Mouse (Mus musculus) Muller cell, postnatal 12 days (primary cell): ENCODE results near the gene Kcnk3.
A peak's percentile ranks its signal among the peaks of the same experiment; 100 is the strongest.

Experiments used
- DNase-seq: peaks from one replicate; pipeline ENCODE4 v3.0.0-alpha.2; 2015; ENCODE audit errors: inconsistent ontology term

Gene Kcnk3

GRCm38 (mm10) chr5:30613242-30613641, 25.3 kb downstream of the Kcnk3 start:
- no peak for DNase-seq

- DNase-seq = no peak
Observed at GRCm38 (mm10) chr5:30614221-30614620, 26.3 kb downstream of the Kcnk3 start.

GRCm38 (mm10) chr5:30615416-30615815, 27.4 kb downstream of the Kcnk3 start:
- no peak for DNase-seq

DNA sequence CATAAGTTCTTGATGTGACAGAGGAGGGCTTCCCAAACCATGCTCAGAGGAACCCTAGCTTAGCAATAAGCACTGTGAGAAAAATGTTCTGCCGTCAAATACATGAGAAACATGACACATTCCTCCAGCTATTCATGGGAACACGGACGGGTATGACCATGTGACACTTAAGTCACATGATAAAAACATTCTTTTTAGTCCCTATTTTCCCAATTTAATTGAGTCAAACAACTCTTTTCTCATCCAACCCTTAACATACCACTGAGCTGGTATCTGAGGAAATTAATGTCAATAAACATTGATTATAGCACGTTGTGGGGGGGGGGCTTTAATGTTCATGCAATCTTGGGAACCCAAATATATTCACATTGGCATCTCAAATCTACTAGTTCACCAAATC, 27.8 kb downstream of the Kcnk3 start:
- no peak for DNase-seq

- DNase-seq = no peak
Observed at GRCm38 (mm10) chr5:30616644-30617043, 28.7 kb downstream of the Kcnk3 start.

- DNase-seq = no peak
Observed at GRCm38 (mm10) chr5:30617357-30617756, 29.4 kb downstream of the Kcnk3 start.

GRCm38 (mm10) chr5:30617851-30618250, 29.9 kb downstream of the Kcnk3 start:
- DNase-seq = no peak

DNA sequence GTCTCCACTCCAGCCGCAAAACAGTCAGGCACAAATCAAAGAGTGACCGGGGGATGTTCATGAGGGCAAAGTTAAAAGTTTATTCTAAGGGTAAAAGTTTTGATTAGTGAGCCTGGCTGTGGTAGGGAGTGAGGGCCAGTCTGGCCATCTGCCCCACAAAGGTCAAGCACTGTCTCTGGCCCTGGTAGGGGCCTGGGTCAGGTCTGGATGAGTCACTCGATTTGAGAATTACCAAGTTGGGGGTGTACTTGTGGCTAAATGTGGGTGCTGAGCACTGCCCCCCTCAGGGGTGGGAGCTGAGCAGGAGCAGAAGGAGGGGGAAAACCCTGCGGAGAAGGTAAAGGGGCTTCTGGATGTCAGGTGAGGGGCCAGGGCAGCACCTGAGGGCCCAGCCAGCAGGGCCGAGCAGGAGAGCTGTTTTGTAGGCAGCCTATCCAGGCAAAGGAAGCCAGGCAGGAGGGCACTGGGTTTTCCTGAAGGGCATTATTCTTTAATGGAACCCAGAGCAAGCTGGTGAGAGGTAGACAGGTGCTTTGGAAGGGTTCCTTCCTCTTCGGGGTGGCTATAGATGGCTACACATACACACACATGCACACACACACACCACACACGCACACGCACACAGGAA, 30.5 kb downstream of the Kcnk3 start:
- no peak for DNase-seq

- DNase-seq = no peak
Observed at GRCm38 (mm10) chr5:30619211-30619610, 31.2 kb downstream of the Kcnk3 start.

DNA sequence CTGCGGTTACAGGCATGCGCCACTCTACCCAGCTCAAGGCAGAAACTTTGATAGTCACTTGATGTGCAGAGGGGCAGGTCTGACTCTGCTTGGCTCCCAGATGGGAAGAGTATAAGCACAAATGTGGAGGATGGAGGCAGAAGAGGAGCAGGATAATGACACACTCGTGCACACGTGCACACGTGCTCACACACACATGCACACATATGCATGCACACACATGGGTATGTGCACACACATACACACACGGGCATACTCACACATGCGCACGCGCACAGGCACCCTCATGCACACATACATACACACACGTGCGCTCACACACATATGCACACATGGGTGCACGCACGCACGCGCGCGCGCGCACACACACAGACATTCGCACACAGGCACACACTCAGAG, 32.6 kb downstream of the Kcnk3 start:
- DNase-seq = no peak

DNA sequence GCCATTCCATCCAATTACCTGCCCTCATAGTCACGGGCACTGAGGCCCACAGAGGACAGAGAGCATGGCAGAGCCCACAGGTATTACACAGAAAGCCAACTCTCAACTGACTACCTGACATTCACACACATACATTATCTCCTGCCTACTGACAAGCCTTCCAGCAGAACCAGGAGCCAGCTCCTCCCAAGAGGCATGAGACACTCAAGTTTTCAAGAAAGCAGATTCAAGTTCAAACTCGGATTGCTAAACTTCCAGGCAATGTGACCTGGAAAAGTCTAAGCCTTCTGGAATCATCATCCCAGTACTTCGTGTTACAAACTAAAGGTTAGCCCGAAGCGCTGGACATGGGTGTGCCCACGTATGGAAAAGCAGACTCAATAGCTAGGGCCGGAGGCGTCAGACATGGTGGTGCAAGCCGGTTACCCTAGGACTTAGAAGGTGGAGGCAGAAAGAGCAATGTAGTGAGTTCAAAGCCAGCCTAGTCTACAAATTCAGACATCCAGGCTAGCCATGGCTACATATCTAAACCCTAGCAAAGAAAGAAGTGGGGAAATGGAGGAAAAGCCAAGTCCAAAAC, 33.3 kb downstream of the Kcnk3 start:
- no peak for DNase-seq

- DNase-seq = no peak
Observed at GRCm38 (mm10) chr5:30621844-30622176, 33.8 kb downstream of the Kcnk3 start.

GRCm38 (mm10) chr5:30622177-30622840, 34.3 kb downstream of the Kcnk3 start:
- peak; percentile 60 for DNase-seq

DNA sequence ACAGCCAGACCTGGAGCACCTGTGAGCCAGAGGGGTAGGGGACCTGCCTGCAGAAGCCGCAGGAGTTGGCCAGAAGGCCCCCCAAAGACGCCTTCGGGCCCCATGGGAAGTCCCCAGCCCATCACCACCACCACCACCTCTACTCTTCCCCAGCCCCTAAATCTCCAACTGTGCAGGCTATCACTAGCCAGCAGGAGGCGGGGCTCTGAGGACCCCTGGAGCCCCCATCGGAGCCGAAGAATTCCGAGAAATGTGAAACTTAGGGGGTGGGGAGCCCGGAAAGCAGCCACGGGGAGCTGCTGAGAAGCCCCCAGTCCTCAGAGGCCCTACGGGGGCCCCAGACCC, 34.8 kb downstream of the Kcnk3 start:
- no peak for DNase-seq

DNA sequence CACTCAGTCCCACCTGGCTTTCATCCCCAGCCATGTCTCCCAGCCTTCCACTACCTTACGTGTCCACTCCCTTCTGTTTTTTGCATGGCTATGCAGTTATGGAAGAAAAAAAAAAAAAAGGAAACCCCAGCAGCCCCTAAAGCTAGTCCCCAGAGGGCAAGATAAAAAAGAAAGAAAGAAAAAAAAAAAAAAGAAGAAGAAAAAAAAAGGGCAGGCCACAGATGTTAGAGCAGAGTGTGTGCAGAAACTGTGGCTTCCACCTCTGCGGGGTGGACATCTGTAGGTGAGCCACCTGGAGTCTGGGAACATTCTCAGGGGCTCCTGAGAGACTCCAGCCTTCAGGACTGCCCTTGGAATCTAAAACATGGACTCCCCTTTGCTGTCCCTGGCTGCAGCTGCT, 35.4 kb downstream of the Kcnk3 start:
- DNase-seq = no peak

- DNase-seq = no peak
Observed at GRCm38 (mm10) chr5:30624311-30624710, 36.3 kb downstream of the Kcnk3 start.

DNA sequence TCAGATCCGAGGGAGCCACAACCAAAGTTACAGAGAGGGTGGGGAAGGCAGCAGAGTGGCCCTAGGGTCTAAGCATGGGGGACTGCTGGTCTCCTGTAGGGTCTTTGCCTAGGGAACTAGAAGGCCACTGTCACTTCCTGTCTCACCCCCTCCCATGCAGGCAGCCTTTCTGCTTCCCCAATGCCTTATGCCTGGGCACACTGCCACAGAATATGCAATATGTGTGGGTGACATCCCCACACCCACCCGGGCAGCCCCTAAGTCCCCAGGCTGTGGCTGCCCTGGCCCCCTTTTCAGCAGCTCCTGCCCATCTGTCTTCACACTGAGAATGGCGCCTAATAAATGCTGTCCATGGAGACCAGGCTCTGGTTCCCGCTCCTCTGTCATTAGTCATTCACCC, 36.9 kb downstream of the Kcnk3 start:
- DNase-seq = no peak

- no peak for DNase-seq
Observed at GRCm38 (mm10) chr5:30625379-30625778, 37.4 kb downstream of the Kcnk3 start.

DNA sequence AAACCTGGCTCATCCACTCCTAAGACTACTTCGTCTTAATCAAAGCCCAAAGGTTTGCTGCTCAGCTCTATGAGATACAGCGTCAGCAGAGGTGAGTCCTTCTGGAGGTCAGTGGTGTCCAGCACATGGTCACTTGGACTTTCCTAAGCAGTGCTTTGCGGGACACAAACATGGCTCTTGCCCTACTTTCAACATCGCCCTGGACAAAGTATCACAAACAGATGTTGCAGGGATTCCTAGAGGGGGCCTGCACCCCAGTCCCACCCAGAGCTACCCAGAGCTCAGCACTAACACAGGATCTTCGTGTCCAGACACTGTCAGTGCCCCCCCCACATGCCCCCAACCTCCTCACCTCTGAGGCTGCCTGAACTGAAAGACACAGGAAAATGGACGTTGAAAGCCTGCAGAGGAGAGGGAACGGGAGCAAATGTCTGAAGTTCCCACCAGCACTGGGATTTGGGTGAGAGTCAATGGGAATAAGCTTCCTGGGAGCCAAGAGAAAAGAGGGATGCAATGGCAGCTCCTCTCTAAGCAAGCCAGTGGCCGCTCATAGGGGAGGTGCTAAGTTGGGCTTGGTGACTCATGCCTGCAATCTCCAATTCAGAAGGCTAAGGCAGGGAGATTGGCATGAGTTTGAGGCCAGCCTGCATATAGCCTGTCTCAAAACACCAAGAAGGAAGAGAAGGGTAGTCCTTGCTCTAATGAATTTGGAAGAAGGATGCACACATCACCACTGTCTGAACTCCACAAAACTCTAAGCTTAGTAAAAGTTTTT, 38.5 kb downstream of the Kcnk3 start:
- no peak for DNase-seq

- DNase-seq = no peak
Observed at GRCm38 (mm10) chr5:30628511-30628910, 40.5 kb downstream of the Kcnk3 start.

DNA sequence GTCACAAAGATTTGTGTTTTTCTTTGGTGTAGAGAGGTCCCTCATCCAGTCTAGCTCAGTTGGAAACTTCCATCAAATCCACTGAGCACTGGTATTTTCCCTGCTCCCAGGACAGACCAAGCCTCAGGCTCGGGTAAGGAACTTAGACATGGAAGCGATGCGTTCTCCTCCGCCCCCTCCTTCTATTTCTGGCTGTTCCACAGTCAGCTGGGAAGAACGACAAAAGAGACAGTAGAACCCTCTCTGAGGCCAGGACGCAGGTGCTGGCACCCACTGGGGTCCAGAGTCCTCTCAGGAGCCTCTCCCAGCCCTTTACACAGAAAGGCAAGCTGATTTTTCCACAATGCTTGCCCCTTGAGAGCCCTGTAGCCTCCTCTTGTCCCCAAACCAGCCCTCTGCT, 42.4 kb downstream of the Kcnk3 start:
- no peak for DNase-seq

DNA sequence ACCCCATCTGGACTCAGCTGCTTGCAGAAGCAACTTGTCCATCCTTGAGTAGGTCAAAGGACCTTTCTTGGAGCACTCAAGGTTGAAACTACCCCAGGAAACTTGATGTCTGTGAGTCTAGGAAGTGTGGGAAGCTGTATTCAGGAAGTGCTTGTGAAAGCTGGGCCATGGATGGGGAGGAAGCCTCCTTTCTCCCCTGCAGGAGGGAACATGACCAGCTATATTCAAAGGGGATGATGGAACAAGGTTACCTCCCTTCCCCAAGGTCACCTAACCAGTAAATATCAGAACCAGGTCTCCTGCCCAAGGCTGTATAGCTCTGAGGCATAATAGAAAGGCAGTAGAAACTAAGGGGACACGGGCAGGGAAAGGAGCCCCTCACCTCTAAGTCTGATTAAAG, 44.2 kb downstream of the Kcnk3 start:
- no peak for DNase-seq

DNA sequence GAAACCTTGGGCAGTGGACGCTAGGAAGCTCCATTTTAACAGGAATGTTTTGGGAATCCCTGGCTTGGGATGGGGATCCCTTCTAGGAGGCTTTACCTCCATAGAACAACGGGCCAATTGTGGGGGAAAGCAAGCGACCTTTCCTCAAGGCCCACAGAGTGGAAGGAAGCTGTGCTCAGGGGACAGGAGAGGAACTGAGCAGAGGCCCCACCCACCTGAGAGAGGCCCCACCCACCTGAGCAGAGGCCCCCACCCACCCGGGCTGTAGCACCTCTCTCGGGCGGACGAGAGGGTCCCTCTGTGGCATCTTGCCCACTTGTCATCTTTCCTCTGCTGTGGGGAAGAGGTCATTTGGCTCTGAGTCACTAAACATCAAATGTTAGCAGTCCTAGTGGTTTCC, 49.0 kb downstream of the Kcnk3 start:
- DNase-seq = no peak
